Mouse (Mus musculus): Measurements from ENCODE around the gene Ank.
A peak's percentile ranks its signal among the peaks of the same experiment; 100 is the strongest.

The Ank gene

GRCm38 (mm10) chr15:27598786-27599385 lies 132.4 kb downstream of the Ank start:
- DNase-seq (ENCODE audit: low read depth) = no peak

GRCm38 (mm10) chr15:27600524-27600923 lies 134.0 kb downstream of the Ank start:
- no peak for DNase-seq (ENCODE audit: low read depth)

- no peak for DNase-seq (ENCODE audit: low read depth)
These were observed 138.1 kb downstream of the Ank start for GRCm38 (mm10) chr15:27604558-27604957.

GRCm38 (mm10) chr15:27605252-27605651 lies 138.8 kb downstream of the Ank start:
- no peak for DNase-seq (ENCODE audit: low read depth)

GRCm38 (mm10) chr15:27609554-27609953 lies 143.1 kb downstream of the Ank start:
- DNase-seq (ENCODE audit: low read depth) = no peak

GRCm38 (mm10) chr15:27612533-27613221 lies 146.2 kb downstream of the Ank start:
- peak; percentile 85 for DNase-seq (ENCODE audit: low read depth)

- DNase-seq (ENCODE audit: low read depth) = no peak
These were observed 146.8 kb downstream of the Ank start for GRCm38 (mm10) chr15:27613255-27613654.

- DNase-seq (ENCODE audit: low read depth) = no peak
These were observed 149.7 kb downstream of the Ank start for GRCm38 (mm10) chr15:27616159-27616558.

GRCm38 (mm10) chr15:27617227-27617626 lies 150.8 kb downstream of the Ank start:
- DNase-seq (ENCODE audit: low read depth) = no peak

GRCm38 (mm10) chr15:27618778-27619533 lies 152.5 kb downstream of the Ank start:
- no peak for DNase-seq (ENCODE audit: low read depth)

- no peak for DNase-seq (ENCODE audit: low read depth)
These were observed 153.2 kb downstream of the Ank start for GRCm38 (mm10) chr15:27619683-27620082.

- no peak for DNase-seq (ENCODE audit: low read depth)
These were observed 154.2 kb downstream of the Ank start for GRCm38 (mm10) chr15:27620475-27621185.

- DNase-seq (ENCODE audit: low read depth) = no peak
These were observed 156.8 kb downstream of the Ank start for GRCm38 (mm10) chr15:27623286-27623685.

- peak; percentile 65 for DNase-seq (ENCODE audit: low read depth)
These were observed 158.8 kb downstream of the Ank start for GRCm38 (mm10) chr15:27625014-27625889.

GRCm38 (mm10) chr15:27625890-27626255 lies 159.4 kb downstream of the Ank start:
- no peak for DNase-seq (ENCODE audit: low read depth)

- DNase-seq (ENCODE audit: low read depth) = no peak
These were observed 159.8 kb downstream of the Ank start for GRCm38 (mm10) chr15:27626314-27626713.

- DNase-seq (ENCODE audit: low read depth) = peak; percentile 89
These were observed 161.3 kb downstream of the Ank start for GRCm38 (mm10) chr15:27627794-27628193.

- peak; percentile 53 for DNase-seq (ENCODE audit: low read depth)
These were observed 162.6 kb downstream of the Ank start for GRCm38 (mm10) chr15:27629046-27629445.

- DNase-seq (ENCODE audit: low read depth) = peak; percentile 63
These were observed 163.5 kb downstream of the Ank start for GRCm38 (mm10) chr15:27629800-27630600.

GRCm38 (mm10) chr15:27630601-27631383 lies 164.3 kb downstream of the Ank start, which contains the start of gene Otulin:
Gene Otulin, minus strand, starts transcription at chr15:27630693.
- DNase-seq (ENCODE audit: low read depth) = peak; percentile 98

Data from induced T-regulatory cell, adult 2 months (primary cell).